Mouse (Mus musculus) kidney, adult 2 months (tissue): ENCODE measurements around the gene Gpr21. TPM values are rescaled to one million over a fixed set of nuclear protein-coding genes. Genes with fewer than 3 reads are reported as not detected.

ENCODE experiments used
- DNase-seq: peaks from one replicate; pipeline ENCODE4 v3.0.0; 2021
- H3K27ac ChIP-seq: fragments of 200-500 bp; 2 replicates; pipeline ENCODE4 v1.5.1; 2012; ENCODE audit warnings: low read depth, low read length, control low read depth, inconsistent platforms; ENCODE audit not compliant: insufficient read depth
- H3K27me3 ChIP-seq: fragments of 200-500 bp; replicated peaks from 2 replicates; pipeline ENCODE4 v1.6.1; 2012; ENCODE audit warnings: mild to moderate bottlenecking, moderate library complexity, low read length, inconsistent platforms; ENCODE audit not compliant: control insufficient read depth, insufficient read depth
- H3K36me3 ChIP-seq: fragments of 200-500 bp; 2 replicates; pipeline ENCODE4 v1.6.1; 2012; ENCODE audit warnings: mild to moderate bottlenecking, moderate library complexity, low read length, inconsistent platforms; ENCODE audit not compliant: control insufficient read depth, insufficient read depth
- H3K4me1 ChIP-seq: fragments of 200-500 bp; 2 replicates; pipeline ENCODE4 v1.6.1; 2011; ENCODE audit warnings: low read length; ENCODE audit not compliant: control insufficient read depth, insufficient read depth
- H3K4me3 ChIP-seq: fragments of 200-500 bp; 2 replicates; pipeline ENCODE4 v1.5.1; 2011; ENCODE audit warnings: mild to moderate bottlenecking, low read depth, low read length, control low read depth; ENCODE audit not compliant: insufficient read depth
- CTCF ChIP-seq: fragments of 200-500 bp; conservative IDR thresholded peaks from 2 replicates; pipeline ENCODE4 v1.5.1; 2011; ENCODE audit warnings: low read depth, mild to moderate bottlenecking, control low read depth, low read length, moderate library complexity, mixed read lengths; ENCODE audit not compliant: insufficient read depth, insufficient read length
- POLR2A ChIP-seq: fragments of 200-500 bp; IDR thresholded peaks from one replicate; pipeline ENCODE4 v1.6.1; 2011; ENCODE audit warnings: low read depth, low read length, control low read depth
- WGBS: fragments of 180-500 bp; shearing (Covaris S2); methylation state at CpG from one replicate; pipeline ENCODE4 v1.1.7; 2018; 5-methylcytosine and 5-hydroxymethylcytosine counted together
- polyA plus RNA-seq: library from polyadenylated mRNA; depleted of rRNA; stranded (reverse); fragments of >200 nt; gene quantifications from 2 replicates; pipeline ENCODE4 v1.2.3, GENCODE M21; 2012; rRNA removed

Gpr21 gene
- 0.20 TPM in 2 replicates for polyA plus RNA-seq

DNA sequence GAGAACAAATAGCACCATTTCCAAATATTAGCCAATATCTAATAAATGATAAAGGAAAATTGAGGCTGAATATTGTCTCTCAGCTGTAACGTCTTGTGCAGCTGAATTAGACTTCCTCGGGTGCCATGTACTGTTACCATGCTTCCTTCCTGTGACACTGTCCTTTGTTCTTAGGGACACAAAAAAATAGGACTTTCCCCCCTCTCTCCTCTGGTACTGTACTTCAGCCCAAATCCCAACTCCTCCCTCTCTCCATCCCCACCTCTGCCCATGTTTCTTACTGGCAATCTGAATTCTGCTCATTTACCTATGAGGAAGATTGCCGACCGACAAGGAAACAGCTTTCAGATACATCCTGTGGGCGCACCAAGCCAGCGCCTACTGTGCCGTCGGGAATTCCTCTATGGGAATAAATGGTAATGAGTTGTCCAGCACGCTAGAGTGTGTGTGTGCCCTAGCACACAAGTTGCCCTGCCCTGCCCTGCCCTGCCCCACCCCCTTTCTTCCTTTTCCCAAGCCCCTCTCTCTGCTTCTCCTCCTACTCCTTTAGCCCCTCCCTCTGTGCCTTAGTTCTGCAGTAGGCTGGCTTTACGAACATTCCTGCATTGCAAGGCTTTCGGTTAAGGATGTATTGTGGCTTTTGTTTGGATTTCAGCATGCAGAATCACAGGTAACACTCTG lies at the start of gene Gpr21:
TSS of gene Gpr21 (plus strand) at position 303 of the 681 bp plus-strand sequence.
- WGBS = 44% methylated on average over 11 of the region's 11 CpGs
- Histone ChIP-seq H3K4me1 (no peaks in the 10 kb centered on the region), H3K4me3 (0 out of 2 replicates have a peak within 1 kb of the TSS, but pooled peaks have one; percentile 11), H3K36me3 (peaks cover 3% of the 10 kb centered on the region; the same call in 1 of the 2 replicates), H3K27me3 (no peaks in the 10 kb centered on the region), H3K27ac (no peak within 1 kb of the TSS)
- TF ChIP-seq POLR2A (no peak), CTCF (no peak)
- no peak for DNase-seq

DNA sequence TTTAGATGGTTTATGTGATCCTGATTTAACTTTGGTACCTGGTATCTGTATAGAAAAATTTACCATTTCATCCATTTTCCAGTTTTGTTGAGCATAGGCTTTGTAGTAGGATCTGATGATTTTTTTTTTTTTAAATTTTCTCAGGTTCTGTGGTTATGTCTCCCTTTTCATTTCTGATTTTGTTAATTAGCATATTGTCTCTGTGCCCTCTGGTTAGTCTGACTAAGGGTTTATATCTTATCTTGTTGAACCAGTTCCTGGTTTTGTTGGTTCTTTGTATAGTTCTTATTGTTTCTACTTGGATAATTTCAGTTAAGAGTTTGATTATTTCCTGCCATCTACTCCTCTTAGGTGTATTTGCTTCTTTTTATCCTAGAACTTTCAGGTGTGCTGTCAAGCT lies 36.6 kb upstream of the Gpr21 start:
- no peak overlapping the region for H3K4me3 ChIP-seq
- no peak for DNase-seq
- TF ChIP-seq POLR2A = no peak
- no peak for TF ChIP-seq CTCF
- H3K27ac ChIP-seq = no peak overlapping the region
- peaks cover 6% of the 10 kb centered on the region for H3K36me3 ChIP-seq
- H3K4me1 ChIP-seq = no peaks in the 10 kb centered on the region
- no peaks in the 10 kb centered on the region for H3K27me3 ChIP-seq

DNA sequence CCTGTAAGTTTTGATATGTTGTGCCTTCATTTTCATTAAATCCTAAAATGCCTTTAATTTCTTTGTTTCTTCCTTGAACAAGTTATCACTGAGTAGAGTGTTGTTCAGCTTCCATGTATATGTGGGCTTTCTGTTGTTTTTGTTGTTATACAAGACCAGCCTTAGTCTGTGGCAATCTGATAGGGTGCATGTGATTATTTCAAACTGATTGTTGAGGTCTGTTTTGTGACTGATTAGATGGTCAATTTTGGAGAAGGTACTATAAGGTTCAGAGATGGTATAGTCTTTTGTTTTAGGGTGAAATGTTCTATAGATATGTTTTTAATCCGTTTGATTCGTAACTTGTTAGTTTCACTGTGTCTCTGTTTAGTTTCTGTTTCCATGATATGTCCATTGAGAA lies 36.1 kb upstream of the Gpr21 start:
- no peak for DNase-seq
- 92% methylated on average over 2 of the region's 2 CpGs for WGBS
- Histone ChIP-seq H3K4me3 (no peak overlapping the region), H3K4me1 (no peaks in the 10 kb centered on the region), H3K27me3 (no peaks in the 10 kb centered on the region), H3K27ac (no peak overlapping the region), H3K36me3 (peaks cover 7% of the 10 kb centered on the region)
- TF ChIP-seq POLR2A (no peak), CTCF (no peak)

DNA sequence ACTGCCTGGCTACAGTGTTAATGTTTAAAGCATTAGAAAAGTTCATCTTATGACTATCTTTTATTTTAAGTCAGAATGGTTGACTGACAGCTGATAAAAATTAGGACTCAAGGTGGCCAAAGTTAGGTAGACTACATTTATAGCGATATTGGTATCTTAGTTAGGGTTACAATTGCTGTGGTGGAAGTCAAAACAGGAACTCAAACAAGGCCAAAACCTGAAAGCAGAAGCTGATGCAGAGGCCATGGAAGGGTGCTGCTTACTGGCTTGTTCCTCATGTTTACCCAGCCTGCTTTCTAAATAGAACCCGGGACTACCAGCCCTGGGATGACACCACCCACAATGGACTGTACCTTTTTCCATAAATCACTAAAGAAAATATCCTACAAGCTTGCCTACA lies 32.0 kb upstream of the Gpr21 start:
- 82% methylated on average over 2 of the region's 2 CpGs for WGBS
- TF ChIP-seq CTCF (no peak), POLR2A (no peak)
- peaks cover 2% of the 10 kb centered on the region for H3K36me3 ChIP-seq
- H3K4me1 ChIP-seq = no peaks in the 10 kb centered on the region
- no peak overlapping the region for H3K4me3 ChIP-seq
- no peak overlapping the region for H3K27ac ChIP-seq
- H3K27me3 ChIP-seq = no peaks in the 10 kb centered on the region
- DNase-seq = no peak

DNA sequence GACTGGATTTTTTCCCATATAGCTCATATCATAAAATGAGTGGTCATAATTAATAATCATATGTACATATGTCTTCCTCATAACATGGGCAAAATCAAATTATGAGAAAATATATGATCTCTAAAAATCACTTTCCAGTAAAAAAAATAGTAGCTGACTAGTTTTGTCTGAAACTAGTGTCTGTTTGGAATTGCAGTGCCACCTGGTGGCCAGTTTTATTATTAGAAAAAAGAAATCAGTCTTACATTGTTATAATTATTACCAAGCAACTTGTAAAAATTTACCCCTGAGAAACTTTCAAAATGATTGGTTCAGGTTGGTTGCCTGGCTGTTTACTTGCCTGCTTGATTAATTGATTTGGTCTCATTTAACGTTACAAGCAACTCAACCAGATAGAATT lies 30.8 kb upstream of the Gpr21 start:
- DNase-seq = peak; percentile 64
- no peak overlapping the region for H3K4me3 ChIP-seq
- no peaks in the 10 kb centered on the region for H3K4me1 ChIP-seq
- no peak for TF ChIP-seq CTCF
- no peak for TF ChIP-seq POLR2A
- WGBS = 53% methylated on average over 1 of the region's 1 CpGs
- H3K27ac ChIP-seq = no peak overlapping the region
- peaks cover 2% of the 10 kb centered on the region for H3K36me3 ChIP-seq
- H3K27me3 ChIP-seq = no peaks in the 10 kb centered on the region

DNA sequence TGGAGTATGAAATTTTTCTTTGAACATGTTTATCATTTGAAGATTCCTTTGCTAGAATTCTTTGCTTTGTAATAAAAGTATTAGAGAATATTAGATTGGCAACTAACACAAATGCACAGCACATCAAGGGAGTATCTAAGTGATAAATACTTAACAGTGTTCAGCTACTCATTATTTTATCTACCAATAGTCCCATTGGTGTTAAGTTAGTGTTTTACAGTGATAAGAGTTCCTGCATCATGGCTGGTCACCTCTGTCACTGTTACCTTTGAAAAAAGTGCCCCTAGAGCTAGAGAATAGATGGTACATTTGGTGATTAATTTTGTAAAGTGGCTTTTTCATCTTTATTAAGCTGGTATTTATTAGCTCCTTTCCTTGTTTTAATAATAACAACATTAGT lies 29.7 kb upstream of the Gpr21 start:
- H3K27me3 ChIP-seq = no peaks in the 10 kb centered on the region
- TF ChIP-seq CTCF (no peak), POLR2A (no peak)
- no peak for DNase-seq
- H3K4me3 ChIP-seq = no peak overlapping the region
- H3K27ac ChIP-seq = no peak overlapping the region
- H3K4me1 ChIP-seq = no peaks in the 10 kb centered on the region
- peaks cover 2% of the 10 kb centered on the region for H3K36me3 ChIP-seq

DNA sequence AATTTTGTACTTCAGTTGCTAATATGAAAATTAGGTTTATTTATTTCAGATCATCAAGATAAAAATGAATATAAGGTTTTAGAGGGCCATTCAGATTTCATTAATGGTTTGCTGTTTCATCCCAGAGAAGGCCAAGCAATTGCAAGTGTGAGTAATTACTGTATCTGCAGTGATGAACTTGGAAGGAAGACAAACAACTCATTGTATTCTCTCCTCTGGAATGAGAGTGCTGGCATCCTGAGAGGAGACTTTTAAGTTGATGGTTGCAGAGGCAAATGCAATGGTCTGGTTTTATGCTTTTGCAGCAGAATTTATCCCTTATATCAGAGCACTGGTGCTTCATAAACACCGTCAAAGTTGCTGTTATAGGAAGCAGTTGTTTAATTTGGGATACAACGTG lies 27.2 kb upstream of the Gpr21 start:
- TF ChIP-seq POLR2A = no peak
- TF ChIP-seq CTCF = no peak
- WGBS = 91% methylated on average over 2 of the region's 2 CpGs

More for the DNA sequence above, 27.2 kb upstream of the Gpr21 start:
- Histone ChIP-seq H3K4me1 (no peaks in the 10 kb centered on the region), H3K27me3 (no peaks in the 10 kb centered on the region), H3K36me3 (peaks cover 7% of the 10 kb centered on the region), H3K4me3 (no peak overlapping the region), H3K27ac (no peak overlapping the region)
- no peak for DNase-seq
